Mouse (Mus musculus) brain, embryonic 14.5 days (tissue): ENCODE measurements around the gene A630089N07Rik.
"Not testable (repeated sequence)": the region's sequence is repeated elsewhere in the genome, so short reads cannot be mapped to it uniquely, and the experiment has no call there.

Source experiments
- CTCF ChIP-seq: fragments of 200-500 bp; IDR thresholded peaks from 2 replicates; pipeline ENCODE4 v1.5.1; 2012; ENCODE audit warnings: inconsistent platforms, mild to moderate bottlenecking, moderate library complexity, borderline replicate concordance; ENCODE audit not compliant: insufficient read depth, insufficient read length; ENCODE audit errors: extremely low read depth
- POLR2A ChIP-seq: fragments of 200-500 bp; IDR thresholded peaks from 2 replicates; pipeline ENCODE4 v1.6.1; 2012; ENCODE audit warnings: mild to moderate bottlenecking, inconsistent platforms, borderline replicate concordance; ENCODE audit not compliant: poor library complexity, insufficient read depth, insufficient read length, severe bottlenecking; ENCODE audit errors: extremely low read depth

DNA sequence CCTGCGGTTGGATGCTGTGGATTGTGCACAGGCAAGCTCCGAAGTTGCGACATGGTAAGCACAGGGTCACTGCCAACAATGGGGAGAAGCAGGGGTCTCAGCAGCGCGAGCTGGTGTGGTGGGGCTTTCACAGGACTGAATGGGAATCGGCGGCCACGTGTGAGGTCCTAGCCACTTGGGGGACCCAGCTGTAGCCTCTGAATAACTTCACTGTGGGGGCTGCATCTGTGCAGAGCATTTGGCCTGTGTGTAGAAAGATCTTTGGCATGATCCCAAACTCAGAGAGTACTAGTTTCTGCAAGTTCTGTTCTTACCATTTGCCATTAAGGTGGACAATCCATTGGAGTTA is 84.9 kb downstream of the A630089N07Rik start:
- TF ChIP-seq CTCF, POLR2A: not testable (repeated sequence)
